Comparison of ENCODE assay signal across 26 mouse cellular contexts in genomic region chr5:44103121-44103520, GRCm38 (mm10). TPM values are rescaled to one million over a fixed set of nuclear protein-coding genes. Genes with fewer than 3 reads are reported as not detected.
A peak's percentile ranks its signal among the peaks of the same experiment; 100 is the strongest.
DNase-seq lines count a peak whose midpoint lies in the region; ATAC-seq and TF ChIP-seq lines count a peak whose summit lies in the region.
"Had no signal": no experiment of that assay in that cellular context is flagged by ENCODE, and none has a peak within 500 bp of the region (broad histone marks: within the 10 kb centered on the region; RNA-seq: fewer than 3 reads in every experiment).

No protein-coding gene starts in this region.

- no peak for TF ChIP-seq CTCF in kidney, adult 2 months (conservative IDR thresholded peaks at IDR 0.05; ENCODE audit: insufficient read depth, insufficient read length, low read depth, low read length)
- TF ChIP-seq CTCF in liver, adult 2 months (IDR thresholded peaks at IDR 0.05; ENCODE audit: low read depth, low read length): no peak

- TF ChIP-seq POLR2A in kidney, adult 2 months (IDR thresholded peaks at IDR 0.05; ENCODE audit: low read depth, low read length): no peak
- no peak for TF ChIP-seq POLR2A in liver, adult 2 months (IDR thresholded peaks at IDR 0.05; ENCODE audit: extremely low read depth, insufficient read depth, low read length)

- H3K9me3 ChIP-seq in forebrain, embryonic 10.5 days: peaks cover 2% of the 10 kb centered on the region; the same call in 1 of the 2 replicates
- H3K9me3 ChIP-seq in forebrain, embryonic 13.5 days (replicated peaks): no peaks in the 10 kb centered on the region
- no peaks in the 10 kb centered on the region for H3K9me3 ChIP-seq in liver, embryonic 12.5 days (replicated peaks)
- H3K9me3 ChIP-seq: embryonic facial prominence, embryonic 13.5 days had no signal

- H3K4me1 ChIP-seq in forebrain, embryonic 10.5 days: peaks cover 57% of the 10 kb centered on the region
- peaks cover 44% of the 10 kb centered on the region for H3K4me1 ChIP-seq in forebrain, embryonic 13.5 days
- H3K4me1 ChIP-seq in kidney, adult 2 months (ENCODE audit: control insufficient read depth, insufficient read depth, low read length): peaks cover 33% of the 10 kb centered on the region
- peaks cover 18% of the 10 kb centered on the region for H3K4me1 ChIP-seq in liver, adult 2 months (ENCODE audit: control insufficient read depth, insufficient read depth, low read length)
- H3K4me1 ChIP-seq in liver, embryonic 12.5 days: no peaks in the 10 kb centered on the region

- ATAC-seq in forebrain, embryonic 13.5 days: no peak
- ATAC-seq in liver, embryonic 12.5 days: no peak
- ATAC-seq: activated CD4-positive, CD25-positive, alpha-beta regulatory T cell, adult 4 months; forebrain, embryonic 14.5 days; forebrain, postnatal 0 days had no signal

- H3K36me3 ChIP-seq in forebrain, embryonic 10.5 days (replicated peaks): peaks cover 13% of the 10 kb centered on the region
- H3K36me3 ChIP-seq in forebrain, embryonic 13.5 days (ENCODE audit: poor library complexity, severe bottlenecking): no peaks in the 10 kb centered on the region
- H3K36me3 ChIP-seq in kidney, adult 2 months (ENCODE audit: control insufficient read depth, insufficient read depth, low read length): no peaks in the 10 kb centered on the region
- no peaks in the 10 kb centered on the region for H3K36me3 ChIP-seq in liver, adult 2 months (ENCODE audit: control insufficient read depth, insufficient read depth, low read length)
- no peaks in the 10 kb centered on the region for H3K36me3 ChIP-seq in liver, embryonic 12.5 days
- H3K36me3 ChIP-seq: embryonic facial prominence, embryonic 13.5 days; hindbrain, embryonic 13.5 days had no signal

- no peak overlapping the region for H3K4me2 ChIP-seq in forebrain, embryonic 13.5 days
- no peak overlapping the region for H3K4me2 ChIP-seq in liver, embryonic 12.5 days
- H3K4me2 ChIP-seq: embryonic facial prominence, embryonic 13.5 days; heart, embryonic 11.5 days; hindbrain, embryonic 13.5 days had no signal

- H3K27me3 ChIP-seq in forebrain, embryonic 10.5 days (ENCODE audit: poor library complexity, severe bottlenecking): no peaks in the 10 kb centered on the region; the same call in 1 of the 2 replicates
- 0 out of 2 replicates have a peak, but pooled peaks cover 2% of the 10 kb centered on the region for H3K27me3 ChIP-seq in forebrain, embryonic 13.5 days
- H3K27me3 ChIP-seq in kidney, adult 2 months (replicated peaks; ENCODE audit: control insufficient read depth, insufficient read depth, low read length): no peaks in the 10 kb centered on the region
- H3K27me3 ChIP-seq in liver, adult 2 months (ENCODE audit: control insufficient read depth, insufficient read depth, low read length): peaks cover 16% of the 10 kb centered on the region
- peaks cover 57% of the 10 kb centered on the region for H3K27me3 ChIP-seq in liver, embryonic 12.5 days (replicated peaks)
- H3K27me3 ChIP-seq: embryonic facial prominence, embryonic 13.5 days; hindbrain, embryonic 13.5 days had no signal

- no peak overlapping the region for H3K27ac ChIP-seq in forebrain, embryonic 10.5 days
- no peak overlapping the region for H3K27ac ChIP-seq in forebrain, embryonic 13.5 days
- H3K27ac ChIP-seq in kidney, adult 2 months (ENCODE audit: insufficient read depth, low read depth, low read length): peak overlapping the region; percentile 4; the same call in 1 of the 2 replicates
- H3K27ac ChIP-seq in liver, adult 2 months (replicated peaks; ENCODE audit: insufficient read depth, low read depth, low read length): no peak overlapping the region
- no peak overlapping the region for H3K27ac ChIP-seq in liver, embryonic 12.5 days
- H3K27ac ChIP-seq: embryonic facial prominence, embryonic 10.5 days; embryonic facial prominence, embryonic 13.5 days; gastrocnemius, adult 2 months; hindbrain, embryonic 13.5 days had no signal

- H3K4me3 ChIP-seq in forebrain, embryonic 10.5 days: 0 out of 2 replicates have a peak overlapping the region, but pooled peaks have one; percentile 81
- no peak overlapping the region for H3K4me3 ChIP-seq in forebrain, embryonic 13.5 days
- H3K4me3 ChIP-seq in kidney, adult 2 months (ENCODE audit: insufficient read depth, low read depth, low read length): no peak overlapping the region
- H3K4me3 ChIP-seq in liver, adult 2 months (ENCODE audit: insufficient read depth, low read depth, low read length): no peak overlapping the region
- no peak overlapping the region for H3K4me3 ChIP-seq in liver, embryonic 12.5 days
- H3K4me3 ChIP-seq: embryonic facial prominence, embryonic 10.5 days; embryonic facial prominence, embryonic 13.5 days; erythroblast, embryonic 14.5 days; gastrocnemius, adult 2 months; hindbrain, embryonic 13.5 days had no signal

- 94% methylated on average over 7 of the region's 7 CpGs for WGBS in forebrain, embryonic 10.5 days
- WGBS in forebrain, embryonic 13.5 days: 93% methylated on average over 7 of the region's 7 CpGs
- 45% methylated on average over 7 of the region's 7 CpGs for WGBS in kidney, adult 2 months
- WGBS in liver, adult 2 months: 30% methylated on average over 7 of the region's 7 CpGs
- WGBS in liver, embryonic 12.5 days (ENCODE audit: insufficient replicate concordance): 70% methylated on average over 7 of the region's 7 CpGs

- no peak for DNase-seq in forebrain, embryonic 10.5 days (ENCODE audit: extremely low spot score, low spot score)
- peak; percentile 83 for DNase-seq in kidney, adult 2 months
- DNase-seq in kidney, postnatal 4 days: no peak
- peak; percentile 95 for DNase-seq in liver, adult 2 months (ENCODE audit: extremely low read depth, low read depth, low spot score)
- DNase-seq in kidney, postnatal 14 days: peak; percentile 43
- DNase-seq in thymus, adult 18-20 months: no peak
- DNase-seq: adrenal gland, adult 8-10 months; adrenal gland, postnatal 25 days; cerebellum, adult 11-12 months; cerebellum, adult 8-10 months; cerebellum, postnatal 10 days; cerebellum, postnatal 36 days; embryo, embryonic 11 days; forebrain, postnatal 0 days; gastrocnemius, adult 2 months; gastrocnemius, postnatal 14 days; heart, adult 11 months had no signal

- no peak overlapping the region for H3K9ac ChIP-seq in forebrain, embryonic 13.5 days
- no peak overlapping the region for H3K9ac ChIP-seq in liver, adult 2 months (ENCODE audit: low read depth, low read length)
- no peak overlapping the region for H3K9ac ChIP-seq in liver, embryonic 12.5 days
- H3K9ac ChIP-seq: embryonic facial prominence, embryonic 13.5 days; forebrain, postnatal 0 days; hindbrain, embryonic 13.5 days had no signal

- no peaks in the 10 kb centered on the region for H3K79me2 ChIP-seq in liver, adult 2 months (ENCODE audit: control insufficient read depth, insufficient read depth, low read length)

RNA-seq across cellular contexts. Expression of gene Prom1, which starts 1.3 kb away (rescaled TPM):
- polyA plus RNA-seq in forebrain, embryonic 10.5 days (2016; fragmentation: Nextera tagmentation; extraction: Ambion mirVana): 130 and 147 TPM in 2 replicates
- polyA plus RNA-seq in forebrain, embryonic 13.5 days (2015; fragmentation: Nextera tagmentation; extraction: Ambion mirVana): 66.6 and 74.5 TPM in 2 replicates
- 53.6 and 67.6 TPM in 2 replicates for polyA plus RNA-seq in kidney, adult 2 months (2012; rRNA removed)
- 13.5 and 18.3 TPM in 2 replicates for total RNA-seq in liver, adult 2 months (2014; rRNA removed)
- polyA plus RNA-seq in liver, adult 2 months (2012; rRNA removed): 1.8 and 3.5 TPM in 2 replicates
- polyA plus RNA-seq in liver, embryonic 12.5 days (2016; fragmentation: Nextera tagmentation; extraction: Ambion mirVana): 11.9 and 13.0 TPM in 2 replicates
- polyA plus RNA-seq: erythroblast, embryonic 14.5 days had no signal

Comparison
In these comparisons a context has a peak if more than half of its experiments do, and no peak if none do; other contexts are left out.
1. DNase-seq: peak in kidney, adult 2 months (single experiment), liver, adult 2 months (single experiment) and kidney, postnatal 14 days (single experiment); none in forebrain, embryonic 10.5 days (single experiment), kidney, postnatal 4 days (0 of 2) and thymus, adult 18-20 months (0 of 2).